Mouse (Mus musculus): Measurements from ENCODE around the gene Dock4. TPM values are rescaled to one million over a fixed set of nuclear protein-coding genes. Genes with fewer than 3 reads are reported as not detected.
A peak's percentile ranks its signal among the peaks of the same experiment; 100 is the strongest.

Gene Dock4
- total and polyA plus RNA-seq, 2 experiments from 2014 or later, result 10.5 to 30.9 TPM

DNA sequence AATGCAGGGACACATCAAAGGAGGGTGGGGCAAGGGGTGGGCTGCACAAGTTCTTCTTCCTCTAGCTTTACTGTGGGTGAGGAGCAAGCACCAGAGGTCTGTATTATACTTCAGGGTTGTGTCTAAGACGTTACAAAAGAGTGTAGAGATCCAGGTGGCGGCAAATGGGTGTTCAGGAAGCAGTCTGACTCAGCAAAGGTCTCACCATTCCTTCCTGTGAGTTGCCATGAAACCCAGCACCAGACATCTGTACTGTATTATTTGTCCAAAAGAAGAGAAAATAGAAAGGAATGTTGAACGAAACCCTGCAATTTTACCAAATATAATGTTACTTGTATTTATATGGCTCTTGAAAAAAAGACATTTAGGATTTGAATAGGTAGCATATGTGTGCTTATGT lies 135.3 kb downstream of the Dock4 start:
- TF ChIP-seq CTCF (IDR thresholded peaks at IDR 0.05; ENCODE audit: low read depth), result no peak
- no peaks in the 10 kb centered on the region for H3K4me1 ChIP-seq (ENCODE audit: insufficient read depth)
- WGBS, result 71% methylated on average over 3 of the region's 3 CpGs

DNA sequence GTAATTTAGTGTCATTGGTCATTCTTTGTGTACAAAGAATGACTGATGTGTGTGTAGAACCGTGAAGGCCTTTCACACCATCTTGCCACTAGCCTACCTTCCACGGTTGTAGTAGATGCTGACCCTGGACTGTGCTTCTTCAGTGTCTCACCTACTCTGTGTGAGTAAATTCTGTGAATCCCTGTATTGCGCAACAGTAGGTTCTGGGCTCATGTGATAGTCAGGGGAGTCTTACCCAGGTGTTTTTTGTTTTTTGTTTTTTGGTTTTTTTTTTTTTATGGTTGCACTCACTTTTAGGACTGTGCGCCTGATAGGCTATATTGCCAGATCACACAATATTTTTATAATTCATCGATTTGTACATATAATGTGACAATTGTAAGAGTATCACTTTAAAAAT lies 136.3 kb downstream of the Dock4 start:
- no peak overlapping the region for H3K9ac ChIP-seq
- TF ChIP-seq CTCF (IDR thresholded peaks at IDR 0.05; ENCODE audit: low read depth), result no peak
- no peaks in the 10 kb centered on the region for H3K27me3 ChIP-seq (ENCODE audit: insufficient read depth, low read length)
- WGBS, result 86% methylated on average over 5 of the region's 5 CpGs
- H3K9me3 ChIP-seq (ENCODE audit: low read length), result no peaks in the 10 kb centered on the region
- H3K4me1 ChIP-seq (ENCODE audit: insufficient read depth), result no peaks in the 10 kb centered on the region
- H3K4me3 ChIP-seq (ENCODE audit: low read depth, low read length), result no peak overlapping the region
- no peak overlapping the region for H3K27ac ChIP-seq (ENCODE audit: low read depth, low read length)
- no peak for ATAC-seq
- H3K36me3 ChIP-seq (ENCODE audit: insufficient read depth), result no peaks in the 10 kb centered on the region
- H3K4me2 ChIP-seq (ENCODE audit: low read depth), result no peak overlapping the region
- DNase-seq, result no peak

More for the DNA sequence above, 135.3 kb downstream of the Dock4 start:
- no peak overlapping the region for H3K4me3 ChIP-seq (ENCODE audit: low read depth, low read length)
- H3K27ac ChIP-seq (ENCODE audit: low read depth, low read length), result no peak overlapping the region
- no peak overlapping the region for H3K9ac ChIP-seq
- no peak for DNase-seq
- no peaks in the 10 kb centered on the region for H3K36me3 ChIP-seq (ENCODE audit: insufficient read depth)
- H3K4me2 ChIP-seq (ENCODE audit: low read depth), result no peak overlapping the region
- no peak for ATAC-seq
- H3K9me3 ChIP-seq (ENCODE audit: low read length), result no peaks in the 10 kb centered on the region
- H3K27me3 ChIP-seq (ENCODE audit: insufficient read depth, low read length), result no peaks in the 10 kb centered on the region

DNA sequence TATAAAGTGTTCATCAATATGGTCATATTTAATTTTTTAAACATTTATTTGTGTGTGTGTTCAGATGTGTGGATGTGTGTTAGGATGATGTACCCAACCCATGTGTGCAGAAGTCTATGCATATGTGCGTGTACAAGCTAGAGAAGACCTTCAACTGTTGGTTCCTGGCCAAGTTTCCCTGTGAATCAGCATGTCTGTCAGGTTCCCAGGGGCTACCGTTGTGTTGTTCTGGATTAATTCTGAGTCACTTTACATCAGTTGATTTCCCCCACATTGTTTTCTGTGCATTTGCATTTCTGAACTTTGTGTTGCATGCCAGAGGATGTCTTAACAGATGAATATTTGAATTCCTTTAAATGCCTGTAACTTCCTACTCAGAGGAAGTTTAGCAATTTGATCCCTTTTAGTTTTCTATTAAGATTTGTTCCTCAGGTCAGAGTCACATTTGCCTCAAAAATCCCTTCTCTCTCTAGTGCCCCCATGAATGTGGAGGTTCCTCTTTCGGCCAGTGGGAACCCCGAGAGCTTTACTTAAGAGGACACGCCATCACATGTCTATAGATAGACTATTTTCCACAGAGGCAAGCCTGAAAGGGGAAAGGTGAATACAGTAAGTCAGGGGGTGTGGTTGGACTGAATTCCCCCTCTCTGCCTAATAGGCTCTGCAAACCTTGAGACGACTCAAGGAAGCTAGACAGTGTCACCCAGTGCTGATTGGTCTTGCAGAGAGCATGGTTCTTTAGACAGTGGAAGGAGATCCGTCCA lies 139.0 kb downstream of the Dock4 start:
- Histone ChIP-seq H3K36me3 (ENCODE audit: insufficient read depth) (no peaks in the 10 kb centered on the region), H3K27me3 (ENCODE audit: insufficient read depth, low read length) (no peaks in the 10 kb centered on the region), H3K4me3 (ENCODE audit: low read depth, low read length) (no peak overlapping the region), H3K4me2 (ENCODE audit: low read depth) (no peak overlapping the region), H3K9me3 (ENCODE audit: low read length) (no peaks in the 10 kb centered on the region), H3K4me1 (ENCODE audit: insufficient read depth) (no peaks in the 10 kb centered on the region), H3K9ac (no peak overlapping the region), H3K27ac (ENCODE audit: low read depth, low read length) (no peak overlapping the region)
- 70% methylated on average over 7 of the region's 7 CpGs for WGBS
- DNase-seq (no peak), ATAC-seq (no peak)
- TF ChIP-seq CTCF (IDR thresholded peaks at IDR 0.05; ENCODE audit: low read depth), result no peak

DNA sequence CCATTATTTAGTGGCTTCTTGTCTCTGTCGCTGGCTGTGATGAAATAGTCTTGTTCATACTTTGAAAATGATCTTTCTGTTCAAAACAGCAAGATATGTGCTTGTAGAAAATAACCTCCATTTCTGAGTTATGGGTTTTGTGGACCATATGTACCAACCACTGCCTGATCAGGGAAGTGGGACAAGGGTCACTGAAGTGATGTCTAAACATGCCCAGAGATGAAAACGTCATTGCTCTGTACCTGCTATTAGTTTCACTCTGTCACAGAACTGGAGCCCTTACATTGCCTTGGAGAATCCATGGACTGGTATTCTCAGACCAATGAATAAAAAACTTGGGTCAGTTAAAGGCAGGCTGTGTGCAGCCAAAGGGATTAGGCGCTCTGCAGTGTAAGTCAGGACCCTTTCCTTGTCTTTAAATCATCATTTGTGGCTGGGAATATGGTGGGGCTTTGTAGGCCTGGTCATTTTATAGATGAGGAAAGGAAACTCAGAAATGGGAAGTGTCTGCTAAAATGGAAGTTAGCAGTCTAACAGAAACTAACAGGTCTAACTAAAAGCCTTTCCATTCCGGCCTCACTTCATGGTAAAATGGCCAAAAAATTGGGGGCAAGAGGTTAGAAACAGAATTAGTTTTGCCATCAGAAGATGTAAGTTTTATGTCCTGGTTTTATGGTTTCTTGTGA lies 139.8 kb downstream of the Dock4 start:
- DNase-seq, result no peak
- WGBS, result 89% methylated on average over 4 of the region's 4 CpGs
- ATAC-seq, result no peak

DNA sequence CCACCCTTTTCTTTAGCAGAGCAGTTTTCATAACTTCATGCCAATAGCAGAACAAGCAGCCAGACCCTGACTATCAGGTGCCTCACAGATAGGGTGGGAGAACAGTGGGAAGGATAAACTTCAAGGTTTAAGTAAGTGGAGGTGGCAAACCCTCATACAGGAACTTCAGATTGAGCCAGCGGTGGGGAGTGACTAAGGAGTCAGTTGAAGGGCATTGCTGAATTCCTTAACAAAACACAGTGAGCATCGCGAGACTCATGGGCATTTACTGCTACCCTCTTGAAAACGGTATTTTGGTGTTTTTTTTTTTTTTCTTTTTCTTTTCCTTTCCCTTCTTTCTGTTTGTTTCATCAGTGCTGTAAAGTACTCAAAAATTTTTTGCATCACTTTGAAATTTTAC lies 148.4 kb downstream of the Dock4 start:
- DNase-seq, result no peak
- no peak for ATAC-seq
- Histone ChIP-seq H3K4me2 (ENCODE audit: low read depth) (no peak overlapping the region), H3K4me3 (ENCODE audit: low read depth, low read length) (no peak overlapping the region), H3K4me1 (ENCODE audit: insufficient read depth) (no peaks in the 10 kb centered on the region; the same call in 1 of the 2 replicates), H3K27ac (ENCODE audit: low read depth, low read length) (no peak overlapping the region), H3K36me3 (ENCODE audit: insufficient read depth) (no peaks in the 10 kb centered on the region), H3K27me3 (ENCODE audit: insufficient read depth, low read length) (no peaks in the 10 kb centered on the region), H3K9ac (no peak overlapping the region), H3K9me3 (ENCODE audit: low read length) (no peaks in the 10 kb centered on the region)
- WGBS, result 77% methylated on average over 4 of the region's 4 CpGs
- TF ChIP-seq CTCF (IDR thresholded peaks at IDR 0.05; ENCODE audit: low read depth), result no peak

More for the DNA sequence above, 139.8 kb downstream of the Dock4 start:
- Histone ChIP-seq H3K36me3 (ENCODE audit: insufficient read depth) (no peaks in the 10 kb centered on the region), H3K4me1 (ENCODE audit: insufficient read depth) (no peaks in the 10 kb centered on the region), H3K9me3 (ENCODE audit: low read length) (no peaks in the 10 kb centered on the region), H3K27ac (ENCODE audit: low read depth, low read length) (no peak overlapping the region), H3K9ac (no peak overlapping the region), H3K4me3 (ENCODE audit: low read depth, low read length) (no peak overlapping the region), H3K4me2 (ENCODE audit: low read depth) (no peak overlapping the region), H3K27me3 (ENCODE audit: insufficient read depth, low read length) (no peaks in the 10 kb centered on the region)
- TF ChIP-seq CTCF (IDR thresholded peaks at IDR 0.05; ENCODE audit: low read depth), result no peak

DNA sequence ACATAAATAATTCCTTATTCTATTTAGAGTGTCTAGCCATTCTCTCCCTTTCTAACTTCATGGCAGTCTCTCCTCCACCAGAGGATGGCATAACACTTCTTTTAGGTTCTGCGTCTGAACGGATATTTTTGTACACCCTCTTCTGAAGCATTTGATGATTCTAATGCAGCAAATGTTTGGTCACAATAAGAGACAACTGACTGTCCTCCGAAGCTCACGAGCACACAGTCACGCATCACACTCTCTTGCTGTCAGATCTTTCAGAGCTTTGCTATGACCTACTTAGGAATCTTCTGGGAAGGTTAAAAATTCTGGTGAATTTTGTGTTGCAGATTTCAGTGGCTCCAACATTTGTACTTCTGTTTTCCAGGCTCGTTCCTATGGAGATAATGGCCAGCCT lies 149.7 kb downstream of the Dock4 start:
- Histone ChIP-seq H3K9ac (no peak overlapping the region), H3K4me1 (ENCODE audit: insufficient read depth) (no peaks in the 10 kb centered on the region; the same call in 1 of the 2 replicates), H3K4me3 (ENCODE audit: low read depth, low read length) (no peak overlapping the region), H3K27me3 (ENCODE audit: insufficient read depth, low read length) (no peaks in the 10 kb centered on the region), H3K27ac (ENCODE audit: low read depth, low read length) (no peak overlapping the region), H3K36me3 (ENCODE audit: insufficient read depth) (no peaks in the 10 kb centered on the region), H3K4me2 (ENCODE audit: low read depth) (no peak overlapping the region), H3K9me3 (ENCODE audit: low read length) (no peaks in the 10 kb centered on the region)
- DNase-seq, result no peak
- TF ChIP-seq CTCF (IDR thresholded peaks at IDR 0.05; ENCODE audit: low read depth), result no peak
- 0 out of 2 replicates have a peak, but pooled peaks have one; percentile 29 for ATAC-seq
- WGBS, result 80% methylated on average over 6 of the region's 6 CpGs

DNA sequence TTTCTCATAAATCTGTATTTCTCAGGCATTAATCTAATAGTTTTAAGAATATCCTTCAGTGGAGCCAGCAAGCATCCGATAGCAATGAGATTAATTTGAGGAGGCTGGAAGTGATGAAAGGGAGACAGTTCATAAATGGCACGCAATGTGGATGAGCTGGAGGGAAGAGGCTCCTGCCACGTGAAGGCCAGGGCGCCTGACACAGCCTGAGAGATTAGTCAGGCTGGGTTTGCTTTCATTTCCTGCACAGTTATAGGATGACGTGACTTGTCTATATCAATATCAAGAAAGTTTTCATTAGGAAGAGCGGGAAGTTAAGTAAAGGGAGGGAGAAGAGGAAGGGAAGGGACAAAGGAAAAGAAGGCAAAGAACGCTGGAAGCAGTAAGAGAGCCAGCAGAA lies 150.3 kb downstream of the Dock4 start:
- Histone ChIP-seq H3K36me3 (ENCODE audit: insufficient read depth) (no peaks in the 10 kb centered on the region), H3K4me3 (ENCODE audit: low read depth, low read length) (no peak overlapping the region), H3K9me3 (ENCODE audit: low read length) (no peaks in the 10 kb centered on the region), H3K27ac (ENCODE audit: low read depth, low read length) (no peak overlapping the region), H3K4me2 (ENCODE audit: low read depth) (no peak overlapping the region), H3K27me3 (ENCODE audit: insufficient read depth, low read length) (no peaks in the 10 kb centered on the region), H3K9ac (no peak overlapping the region), H3K4me1 (ENCODE audit: insufficient read depth) (no peaks in the 10 kb centered on the region; the same call in 1 of the 2 replicates)
- WGBS, result 85% methylated on average over 7 of the region's 7 CpGs
- no peak for DNase-seq
- TF ChIP-seq CTCF (IDR thresholded peaks at IDR 0.05; ENCODE audit: low read depth), result no peak
- no peak for ATAC-seq

Measured in forebrain, postnatal 0 days (tissue).